Mouse (Mus musculus) olfactory bulb, adult 2 months (tissue): Measurements from ENCODE around the gene Hspa12b.

Source experiments
- CTCF ChIP-seq: fragments of 200-500 bp; IDR thresholded peaks from 2 replicates; pipeline ENCODE4 v1.5.1; 2012; ENCODE audit warnings: low read depth, mild to moderate bottlenecking, low read length, moderate library complexity; ENCODE audit not compliant: insufficient read depth
- POLR2A ChIP-seq: fragments of 200-500 bp; IDR thresholded peaks from 2 replicates; pipeline ENCODE4 v1.6.1; 2012; ENCODE audit warnings: mild to moderate bottlenecking, low read depth, low read length, moderate library complexity; ENCODE audit not compliant: insufficient read depth

DNA sequence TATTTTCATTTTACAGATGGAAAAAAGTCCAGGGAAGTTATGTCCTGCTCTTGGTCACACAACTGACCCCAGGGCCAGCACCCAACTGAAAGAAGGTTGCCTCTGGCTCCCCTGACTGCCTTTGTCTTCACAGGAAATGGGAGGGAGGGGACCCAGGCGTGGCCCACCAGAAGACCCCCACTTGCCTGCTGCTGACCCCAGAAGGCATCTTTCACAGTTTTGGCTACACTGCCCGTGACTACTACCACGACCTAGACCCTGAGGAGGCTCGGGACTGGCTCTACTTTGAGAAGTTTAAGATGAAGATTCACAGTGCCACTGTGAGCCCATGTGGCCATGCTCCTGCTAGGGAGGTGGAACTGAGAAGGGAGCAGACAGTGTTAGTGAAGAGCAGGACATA, 11.2 kb downstream of the Hspa12b start:
- TF ChIP-seq CTCF (no peak), POLR2A (no peak)
